Mouse (Mus musculus) liver, embryonic 12.5 days (tissue): ENCODE data around the gene Arfrp1. TPM values are rescaled to one million over a fixed set of nuclear protein-coding genes. Genes with fewer than 3 reads are reported as not detected.

ENCODE experiments used
- ATAC-seq: fragments of 200-750 bp; cut with Nextera tagmentation; 2 replicates; pipeline ENCODE4 v1.8.0; 2017; ENCODE audit warnings: moderate number of reproducible peaks, mild to moderate bottlenecking, moderate library complexity
- H3K27ac ChIP-seq: fragments of 300-500 bp; sonication (generic); 2 replicates; pipeline ENCODE4 v1.5.1; 2016; ENCODE audit warnings: mild to moderate bottlenecking
- H3K27me3 ChIP-seq: fragments of 300-500 bp; sonication (generic); replicated peaks from 2 replicates; pipeline ENCODE4 v1.6.1; 2016; ENCODE audit warnings: mild to moderate bottlenecking, moderate library complexity
- H3K36me3 ChIP-seq: fragments of 300-500 bp; sonication (generic); 2 replicates; pipeline ENCODE4 v1.6.1; 2016; ENCODE audit warnings: mild to moderate bottlenecking, moderate library complexity
- H3K4me1 ChIP-seq: fragments of 300-500 bp; sonication (generic); 2 replicates; pipeline ENCODE4 v1.6.1; 2016
- H3K4me2 ChIP-seq: fragments of 300-500 bp; sonication (generic); 2 replicates; pipeline ENCODE4 v1.6.1; 2016; ENCODE audit warnings: mild to moderate bottlenecking, moderate library complexity
- H3K4me3 ChIP-seq: fragments of 300-500 bp; sonication (generic); 2 replicates; pipeline ENCODE4 v1.5.1; 2016; ENCODE audit warnings: mild to moderate bottlenecking, moderate library complexity
- H3K9ac ChIP-seq: fragments of 300-500 bp; sonication (generic); 2 replicates; pipeline ENCODE4 v1.6.1; 2016; ENCODE audit warnings: mild to moderate bottlenecking, moderate library complexity
- H3K9me3 ChIP-seq: fragments of 300-500 bp; sonication (generic); replicated peaks from 2 replicates; pipeline ENCODE4 v1.6.1; 2016; ENCODE audit warnings: mild to moderate bottlenecking, moderate library complexity
- whole genome bisulfite sequencing: fragments of 180-500 bp; shearing (Covaris S2); methylation state at CpG from one replicate; pipeline ENCODE4 v1.1.7; 2016; ENCODE audit not compliant: insufficient replicate concordance; 5-methylcytosine and 5-hydroxymethylcytosine counted together
- polyA plus RNA-seq: library from polyadenylated mRNA; unstranded; fragments of >200 nt; fragmentation: Nextera tagmentation; extraction: Ambion mirVana; gene quantifications from 2 replicates; pipeline ENCODE4 v1.2.1, GENCODE M21; 2016

The Arfrp1 gene
- polyA plus RNA-seq, 1 experiment from 2014 or later, result 36.7 TPM

DNA sequence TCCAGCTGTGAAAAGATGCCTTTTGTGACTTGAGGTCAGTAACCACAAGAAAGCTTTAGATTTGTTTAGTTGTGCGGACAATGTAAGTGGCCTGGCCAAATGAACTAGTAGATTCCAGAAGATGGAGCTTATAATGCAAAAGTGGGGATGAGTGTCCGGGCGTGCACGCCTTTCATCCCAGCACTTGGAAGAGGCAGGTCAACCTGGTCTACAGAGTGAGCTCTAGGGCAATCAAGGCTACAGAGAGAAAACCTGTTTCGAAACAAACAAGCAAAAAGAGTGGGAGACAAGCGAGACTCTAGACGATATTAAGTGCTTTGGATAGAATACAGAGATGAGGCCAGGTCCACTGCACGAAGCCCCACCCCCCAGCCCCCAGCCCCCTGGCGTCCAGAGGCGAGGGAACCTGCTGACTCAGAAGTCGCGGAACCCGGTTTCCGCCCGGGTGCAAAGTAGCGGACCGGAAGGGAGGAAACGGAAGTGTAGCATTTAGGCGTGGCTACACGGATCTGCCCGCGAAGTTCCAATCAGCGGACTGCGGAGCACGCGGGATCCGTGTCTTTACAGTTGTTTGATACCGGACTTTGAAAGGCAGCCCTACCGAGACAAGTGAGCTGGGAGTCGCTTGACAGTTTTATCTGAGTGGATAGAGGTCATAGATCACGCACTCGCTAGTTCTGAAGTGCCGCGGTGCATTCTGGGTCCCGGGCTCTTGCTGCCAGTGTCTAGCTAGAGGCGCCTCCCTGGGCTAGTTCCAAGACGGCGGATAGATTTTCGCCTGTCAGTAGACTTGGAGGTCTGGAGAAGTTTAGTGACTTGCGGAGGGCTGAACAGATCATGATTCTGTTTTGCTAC lies 45.7 kb downstream of the Arfrp1 start, which contains the start of gene Rtel1:
Gene Rtel1 (plus strand): TSS at position 492 of the 855 bp plus-strand sequence.
- WGBS, result 5% methylated on average over 40 of the region's 40 CpGs
- Histone ChIP-seq H3K4me2 (peak within 1 kb of the TSS; percentile 71), H3K9ac (peak within 1 kb of the TSS; percentile 74), H3K27ac (peak within 1 kb of the TSS; percentile 93), H3K4me3 (peak within 1 kb of the TSS; percentile 72), H3K27me3 (peaks cover 40% of the 10 kb centered on the region), H3K4me1 (peaks cover 18% of the 10 kb centered on the region), H3K9me3 (no peaks in the 10 kb centered on the region), H3K36me3 (peaks cover 30% of the 10 kb centered on the region)
- ATAC-seq, result peak; percentile 93

- WGBS, result 7% methylated on average over 23 of the region's 23 CpGs
- peaks cover 85% of the 10 kb centered on the region for H3K27me3 ChIP-seq
- no peak within 1 kb of the TSS for H3K27ac ChIP-seq
- H3K9ac ChIP-seq, result no peak within 1 kb of the TSS
- no peak for ATAC-seq
- H3K9me3 ChIP-seq, result no peaks in the 10 kb centered on the region
- peak within 1 kb of the TSS; percentile 16 for H3K4me3 ChIP-seq
- H3K4me2 ChIP-seq, result peak within 1 kb of the TSS; percentile 38
- no peaks in the 10 kb centered on the region for H3K36me3 ChIP-seq
- peaks cover 12% of the 10 kb centered on the region for H3K4me1 ChIP-seq
These were observed 51.0 kb downstream of the Arfrp1 start, which contains the start of gene Stmn3 for GRCm38 (mm10) chr2:181314080-181314810. Gene Stmn3 (minus strand): TSS chr2:181314500.

- H3K4me1 ChIP-seq, result peaks cover 8% of the 10 kb centered on the region
- no peak overlapping the region for H3K27ac ChIP-seq
- 8% methylated on average over 35 of the region's 35 CpGs for WGBS
- peak overlapping the region; percentile 38 for H3K4me2 ChIP-seq
- peaks cover 88% of the 10 kb centered on the region for H3K27me3 ChIP-seq
- H3K9me3 ChIP-seq, result no peaks in the 10 kb centered on the region
- H3K36me3 ChIP-seq, result no peaks in the 10 kb centered on the region
- no peak overlapping the region for H3K9ac ChIP-seq
- ATAC-seq, result peak; percentile 27; the same call in 1 of the 2 replicates
- peak overlapping the region; percentile 16 for H3K4me3 ChIP-seq
These were observed 51.7 kb downstream of the Arfrp1 start for GRCm38 (mm10) chr2:181313344-181314079.

DNA sequence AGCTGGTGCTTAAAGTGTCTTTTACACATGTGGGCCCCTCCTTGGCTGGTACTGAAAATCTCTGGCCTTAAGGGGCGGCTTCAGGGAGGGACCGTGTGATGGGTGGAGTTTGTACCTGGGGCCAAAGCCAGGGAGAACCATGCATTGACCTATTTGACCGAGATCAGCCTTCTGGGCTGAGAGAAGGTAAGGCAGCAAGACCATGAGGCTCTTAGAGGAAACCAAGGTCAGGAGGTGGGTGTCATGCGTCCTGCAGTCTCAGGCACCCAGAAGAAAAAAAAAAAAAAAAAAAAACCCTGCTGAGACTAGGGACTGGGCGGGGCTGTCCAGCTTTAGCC lies 52.2 kb downstream of the Arfrp1 start:
- 14% methylated on average over 5 of the region's 5 CpGs for WGBS
- H3K9me3 ChIP-seq, result no peaks in the 10 kb centered on the region
- ATAC-seq, result peak; percentile 8; the same call in 1 of the 2 replicates
- H3K27ac ChIP-seq, result no peak overlapping the region
- H3K27me3 ChIP-seq, result peaks cover 88% of the 10 kb centered on the region
- H3K36me3 ChIP-seq, result no peaks in the 10 kb centered on the region
- peaks cover 8% of the 10 kb centered on the region for H3K4me1 ChIP-seq
- H3K9ac ChIP-seq, result no peak overlapping the region
- H3K4me2 ChIP-seq, result no peak overlapping the region
- no peak overlapping the region for H3K4me3 ChIP-seq

GRCm38 (mm10) chr2:181312435-181312834 lies 52.8 kb downstream of the Arfrp1 start:
- WGBS, result 55% methylated on average over 3 of the region's 3 CpGs
- Histone ChIP-seq H3K36me3 (no peaks in the 10 kb centered on the region), H3K4me3 (no peak overlapping the region), H3K9me3 (no peaks in the 10 kb centered on the region), H3K9ac (no peak overlapping the region), H3K27ac (no peak overlapping the region), H3K4me1 (peaks cover 8% of the 10 kb centered on the region), H3K27me3 (peaks cover 93% of the 10 kb centered on the region), H3K4me2 (no peak overlapping the region)
- ATAC-seq, result no peak

Other genes starting within 250 kb of the Arfrp1 start
- gene Kcnq2, start 230.1 kb downstream of the Arfrp1 start, polyA plus RNA-seq, result 0.08 and 0.26 TPM in 2 replicates
- gene Eef1a2, start 208.4 kb downstream of the Arfrp1 start, polyA plus RNA-seq, result not detected in 2 replicates
- gene Ppdpf, start 178.2 kb downstream of the Arfrp1 start, polyA plus RNA-seq, result 114 and 115 TPM in 2 replicates
- gene Ptk6, start 162.6 kb downstream of the Arfrp1 start, polyA plus RNA-seq, result 0.04 TPM in 1 of 2 replicates, not detected in the other
- gene Srms, start 152.2 kb downstream of the Arfrp1 start, polyA plus RNA-seq, result 0.07 and 0.29 TPM in 2 replicates
- 0.11 and 0.26 TPM in 2 replicates for gene Fndc11, start 145.4 kb downstream of the Arfrp1 start, polyA plus RNA-seq
- 1.7 and 1.8 TPM in 2 replicates for gene Helz2, start 123.4 kb downstream of the Arfrp1 start, polyA plus RNA-seq
- 13.0 and 14.4 TPM in 2 replicates for gene Gmeb2, start 77.4 kb downstream of the Arfrp1 start, polyA plus RNA-seq
- 0.18 TPM in 1 of 2 replicates, not detected in the other for gene Stmn3, start 50.9 kb downstream of the Arfrp1 start, polyA plus RNA-seq
- gene Rtel1, start 45.7 kb downstream of the Arfrp1 start, polyA plus RNA-seq, result 39.8 and 40.4 TPM in 2 replicates
- gene Zgpat, start 476 bp downstream of the Arfrp1 start, polyA plus RNA-seq, result 22.6 and 23.9 TPM in 2 replicates
- gene Lime1, start 14.7 kb upstream of the Arfrp1 start, polyA plus RNA-seq, result 10.3 and 12.1 TPM in 2 replicates
- 15.5 and 16.9 TPM in 2 replicates for gene Zbtb46, start 94.0 kb upstream of the Arfrp1 start, polyA plus RNA-seq
- gene Abhd16b, start 127.8 kb upstream of the Arfrp1 start, polyA plus RNA-seq, result 0.12 TPM in 1 of 2 replicates, not detected in the other
- gene Tpd52l2, start 131.7 kb upstream of the Arfrp1 start, polyA plus RNA-seq, result 93.4 and 95.8 TPM in 2 replicates
- 43.6 and 45.0 TPM in 2 replicates for gene Dnajc5, start 155.1 kb upstream of the Arfrp1 start, polyA plus RNA-seq
- 30.7 and 32.7 TPM in 2 replicates for gene Uckl1, start 219.5 kb upstream of the Arfrp1 start, polyA plus RNA-seq
- 45.6 and 48.2 TPM in 2 replicates for gene Prpf6, start 226.5 kb upstream of the Arfrp1 start, polyA plus RNA-seq
- gene Zfp512b, start 227.4 kb upstream of the Arfrp1 start, polyA plus RNA-seq, result 22.2 and 23.4 TPM in 2 replicates
- gene Samd10, start 233.8 kb upstream of the Arfrp1 start, polyA plus RNA-seq, result 2.8 and 3.0 TPM in 2 replicates